Mouse (Mus musculus) heart, embryonic 16.5 days (tissue): ENCODE measurements at regions not wholly inside any gene's neighbourhood (a gene's known extent, or its start where the extent isn't known, plus 50 kb on each side); places are given as distances from the start of the nearest gene placed in this dataset.

Source experiments
- ATAC-seq: fragments of 200-750 bp; cut with Nextera tagmentation; replicated peaks from 2 replicates; pipeline ENCODE4 v1.8.0; 2017; ENCODE audit warnings: moderate number of reproducible peaks; ENCODE audit not compliant: insufficient read depth, low FRiP score; ENCODE audit errors: extremely low read depth
- H3K27ac ChIP-seq: fragments of 300-500 bp; sonication (generic); 2 replicates; pipeline ENCODE4 v1.5.1; 2014; ENCODE audit warnings: mild to moderate bottlenecking, low read length, control low read depth, moderate library complexity
- H3K27me3 ChIP-seq: fragments of 300-500 bp; sonication (generic); 2 replicates; pipeline ENCODE4 v1.6.1; 2014; ENCODE audit warnings: low read length, mixed read lengths; ENCODE audit not compliant: control insufficient read depth, insufficient read depth
- H3K36me3 ChIP-seq: fragments of 300-500 bp; sonication (generic); 2 replicates; pipeline ENCODE4 v1.6.1; 2014; ENCODE audit not compliant: control insufficient read depth, insufficient read depth
- H3K4me1 ChIP-seq: fragments of 300-500 bp; sonication (generic); 2 replicates; pipeline ENCODE4 v1.6.1; 2014; ENCODE audit warnings: low read length, mixed read lengths; ENCODE audit not compliant: control insufficient read depth, insufficient read depth
- H3K4me2 ChIP-seq: fragments of 300-500 bp; sonication (generic); 2 replicates; pipeline ENCODE4 v1.6.1; 2014; ENCODE audit warnings: low read depth, mild to moderate bottlenecking, control low read depth, low read length
- H3K4me3 ChIP-seq: fragments of 300-500 bp; sonication (generic); 2 replicates; pipeline ENCODE4 v1.5.1; 2014; ENCODE audit warnings: mild to moderate bottlenecking, control low read depth, low read length
- H3K9ac ChIP-seq: fragments of 300-500 bp; sonication (generic); 2 replicates; pipeline ENCODE4 v1.6.1; 2014; ENCODE audit warnings: low read length, control low read depth
- H3K9me3 ChIP-seq: fragments of 300-500 bp; sonication (generic); replicated peaks from 2 replicates; pipeline ENCODE4 v1.6.1; 2016; ENCODE audit warnings: low read length; ENCODE audit not compliant: control insufficient read depth
- WGBS: fragments of 180-500 bp; shearing (Covaris S2); extraction: QIAGEN DNeasy Blood & Tissue Kit; methylation state at CpG from one replicate; pipeline ENCODE4 v1.1.7; 2014; 5-methylcytosine and 5-hydroxymethylcytosine counted together

- no peaks in the 10 kb centered on the region for H3K36me3 ChIP-seq
- no peaks in the 10 kb centered on the region for H3K9me3 ChIP-seq
- 74% methylated on average over 9 of the region's 9 CpGs for WGBS
- peaks cover 9% of the 10 kb centered on the region for H3K4me1 ChIP-seq
- no peak overlapping the region for H3K9ac ChIP-seq
- H3K27ac ChIP-seq: no peak overlapping the region
- H3K4me2 ChIP-seq: no peak overlapping the region
- no peaks in the 10 kb centered on the region for H3K27me3 ChIP-seq
- ATAC-seq: peak; percentile 45
- H3K4me3 ChIP-seq: no peak overlapping the region
Observed at GRCm38 (mm10) chr16:53071887-53072682, 618.2 kb upstream of the Alcam start.

GRCm38 (mm10) chr16:53064151-53064550 lies 610.3 kb upstream of the Alcam start:
- no peak for ATAC-seq
- Histone ChIP-seq H3K27ac (no peak overlapping the region), H3K4me1 (no peaks in the 10 kb centered on the region), H3K36me3 (no peaks in the 10 kb centered on the region), H3K4me2 (no peak overlapping the region), H3K27me3 (no peaks in the 10 kb centered on the region), H3K9me3 (no peaks in the 10 kb centered on the region), H3K4me3 (no peak overlapping the region), H3K9ac (no peak overlapping the region)
- 68% methylated on average over 3 of the region's 3 CpGs for WGBS

GRCm38 (mm10) chr16:53063061-53063460 lies 609.2 kb upstream of the Alcam start:
- H3K4me3 ChIP-seq: no peak overlapping the region
- H3K9me3 ChIP-seq: no peaks in the 10 kb centered on the region
- no peak overlapping the region for H3K9ac ChIP-seq
- H3K27me3 ChIP-seq: no peaks in the 10 kb centered on the region
- no peak for ATAC-seq
- no peak overlapping the region for H3K27ac ChIP-seq
- H3K36me3 ChIP-seq: no peaks in the 10 kb centered on the region
- WGBS: 66% methylated on average over 5 of the region's 5 CpGs
- no peak overlapping the region for H3K4me2 ChIP-seq
- H3K4me1 ChIP-seq: no peaks in the 10 kb centered on the region

GRCm38 (mm10) chr16:53026056-53026455 lies 572.2 kb upstream of the Alcam start:
- Histone ChIP-seq H3K27me3 (no peaks in the 10 kb centered on the region), H3K9ac (no peak overlapping the region), H3K9me3 (no peaks in the 10 kb centered on the region), H3K27ac (no peak overlapping the region), H3K4me3 (no peak overlapping the region), H3K4me2 (no peak overlapping the region), H3K4me1 (no peaks in the 10 kb centered on the region), H3K36me3 (no peaks in the 10 kb centered on the region)
- 69% methylated on average over 1 of the region's 1 CpGs for WGBS
- ATAC-seq: no peak

- ATAC-seq: no peak
- Histone ChIP-seq H3K27ac (no peak overlapping the region), H3K27me3 (no peaks in the 10 kb centered on the region), H3K9me3 (no peaks in the 10 kb centered on the region), H3K4me1 (no peaks in the 10 kb centered on the region), H3K9ac (no peak overlapping the region), H3K36me3 (no peaks in the 10 kb centered on the region), H3K4me2 (no peak overlapping the region), H3K4me3 (no peak overlapping the region)
- 79% methylated on average over 1 of the region's 1 CpGs for WGBS
Observed at GRCm38 (mm10) chr16:53011847-53012246, 558.0 kb upstream of the Alcam start.

GRCm38 (mm10) chr16:52988852-52989397 lies 535.1 kb upstream of the Alcam start:
- 0 out of 2 replicates have a peak, but pooled peaks cover 2% of the 10 kb centered on the region for H3K4me1 ChIP-seq
- no peak overlapping the region for H3K4me2 ChIP-seq
- ATAC-seq: no peak
- 50% methylated on average over 1 of the region's 1 CpGs for WGBS
- no peaks in the 10 kb centered on the region for H3K27me3 ChIP-seq
- no peaks in the 10 kb centered on the region for H3K9me3 ChIP-seq
- H3K27ac ChIP-seq: no peak overlapping the region
- no peak overlapping the region for H3K4me3 ChIP-seq
- no peaks in the 10 kb centered on the region for H3K36me3 ChIP-seq
- no peak overlapping the region for H3K9ac ChIP-seq

GRCm38 (mm10) chr16:52984336-52984735 lies 530.5 kb upstream of the Alcam start:
- Histone ChIP-seq H3K9ac (no peak overlapping the region), H3K27me3 (no peaks in the 10 kb centered on the region), H3K9me3 (no peaks in the 10 kb centered on the region), H3K36me3 (no peaks in the 10 kb centered on the region), H3K4me3 (no peak overlapping the region), H3K27ac (no peak overlapping the region), H3K4me1 (0 out of 2 replicates have a peak, but pooled peaks cover 2% of the 10 kb centered on the region), H3K4me2 (no peak overlapping the region)
- no peak for ATAC-seq
- WGBS: 65% methylated on average over 1 of the region's 1 CpGs

- H3K4me3 ChIP-seq: no peak overlapping the region
- H3K27ac ChIP-seq: no peak overlapping the region
- H3K4me1 ChIP-seq: no peaks in the 10 kb centered on the region
- WGBS: 85% methylated on average over 2 of the region's 2 CpGs
- H3K4me2 ChIP-seq: no peak overlapping the region
- H3K27me3 ChIP-seq: no peaks in the 10 kb centered on the region
- no peaks in the 10 kb centered on the region for H3K36me3 ChIP-seq
- H3K9ac ChIP-seq: no peak overlapping the region
- H3K9me3 ChIP-seq: no peaks in the 10 kb centered on the region
- no peak for ATAC-seq
Observed at GRCm38 (mm10) chr16:52980995-52981394, 527.1 kb upstream of the Alcam start.

- ATAC-seq: no peak
Observed at GRCm38 (mm10) chr16:52972811-52973210, 518.9 kb upstream of the Alcam start.

More at GRCm38 (mm10) chr16:52972811-52973210, 518.9 kb upstream of the Alcam start:
- Histone ChIP-seq H3K9ac (no peak overlapping the region), H3K4me3 (no peak overlapping the region), H3K4me2 (no peak overlapping the region), H3K27ac (no peak overlapping the region), H3K36me3 (no peaks in the 10 kb centered on the region), H3K27me3 (no peaks in the 10 kb centered on the region), H3K9me3 (no peaks in the 10 kb centered on the region), H3K4me1 (no peaks in the 10 kb centered on the region)
- WGBS: 89% methylated on average over 2 of the region's 2 CpGs
